Mouse (Mus musculus): ENCODE data around the gene Cenpo. TPM values are rescaled to one million over a fixed set of nuclear protein-coding genes. Genes with fewer than 3 reads are reported as not detected.

The Cenpo gene
- polyA plus RNA-seq, 1 experiment from 2014 or later: 24.4 TPM

DNA sequence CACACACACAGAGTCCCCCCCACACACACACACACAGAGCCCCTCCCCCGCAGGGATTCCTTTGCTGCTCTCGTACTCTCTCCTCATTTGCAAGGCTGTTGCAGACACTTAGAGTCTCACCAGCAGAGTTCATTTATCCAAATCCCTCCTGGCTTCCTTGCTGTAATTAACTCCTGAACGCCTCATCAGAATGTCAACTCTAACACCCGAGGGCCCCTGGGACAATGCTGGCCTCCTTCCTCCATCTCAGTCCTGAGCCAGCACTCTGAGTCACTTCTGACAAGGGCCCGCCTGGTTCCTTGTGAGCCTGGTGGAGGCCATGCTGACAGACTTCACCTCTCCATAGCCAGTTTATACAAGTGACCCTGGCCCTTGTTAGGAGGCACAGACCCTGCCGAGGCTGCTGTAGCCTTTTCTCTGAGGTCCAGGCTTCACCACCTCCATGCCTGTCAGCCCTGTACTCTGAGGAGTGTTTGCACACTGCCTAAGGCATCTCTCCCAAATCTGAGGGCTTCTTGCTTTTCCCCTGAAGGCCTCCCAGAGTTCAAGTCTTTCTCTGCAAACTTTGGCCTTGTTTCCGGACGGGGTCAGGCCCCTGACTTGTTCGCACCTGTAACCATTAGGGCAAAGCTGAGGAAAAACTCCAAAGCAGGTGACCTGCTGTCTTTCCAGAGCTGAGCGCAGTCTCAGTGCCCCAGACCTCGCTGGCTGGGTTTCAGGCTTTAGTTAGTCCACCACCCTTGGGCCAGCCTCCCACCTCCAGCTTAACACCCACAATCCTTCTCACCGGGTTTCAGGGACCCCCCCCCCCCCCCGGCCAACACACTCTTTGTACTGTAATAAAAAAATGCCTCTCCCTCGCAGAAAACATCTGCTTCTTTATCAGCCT, 45.7 kb downstream of the Cenpo start:
- DNase-seq (ENCODE audit: low spot score): no peak
- Histone ChIP-seq H3K4me3 (ENCODE audit: low read depth, low read length) (no peak overlapping the region), H3K27ac (ENCODE audit: low read depth, low read length) (no peak overlapping the region), H3K4me2 (no peak overlapping the region), H3K36me3 (ENCODE audit: control insufficient read depth, insufficient read depth, low read length) (no peaks in the 10 kb centered on the region), H3K27me3 (replicated peaks; ENCODE audit: control insufficient read depth, insufficient read depth, low read length) (no peaks in the 10 kb centered on the region), H3K9ac (ENCODE audit: low read depth, low read length) (no peak overlapping the region), H3K4me1 (replicated peaks; ENCODE audit: control insufficient read depth, insufficient read depth, low read length) (peaks cover 3% of the 10 kb centered on the region), H3K9me3 (ENCODE audit: control insufficient read depth, low read length) (no peaks in the 10 kb centered on the region)
- ATAC-seq (replicated peaks; ENCODE audit: low FRiP score): peak; percentile 23; the same call in 1 of the 2 replicates
- 43% methylated on average over 14 of the region's 14 CpGs for WGBS

- no peak for ATAC-seq (replicated peaks; ENCODE audit: low FRiP score)
- 40% methylated on average over 2 of the region's 2 CpGs for WGBS
- H3K4me1 ChIP-seq (replicated peaks; ENCODE audit: control insufficient read depth, insufficient read depth, low read length): peaks cover 3% of the 10 kb centered on the region
Measured at GRCm38 (mm10) chr12:4184648-4185047, 49.4 kb downstream of the Cenpo start.

GRCm38 (mm10) chr12:4180507-4180906, 53.6 kb downstream of the Cenpo start:
- ATAC-seq (replicated peaks; ENCODE audit: low FRiP score): 0 out of 2 replicates have a peak, but pooled peaks have one; percentile 43
- Histone ChIP-seq H3K9ac (ENCODE audit: low read depth, low read length) (no peak overlapping the region), H3K4me2 (no peak overlapping the region), H3K27me3 (replicated peaks; ENCODE audit: control insufficient read depth, insufficient read depth, low read length) (no peaks in the 10 kb centered on the region), H3K4me1 (replicated peaks; ENCODE audit: control insufficient read depth, insufficient read depth, low read length) (no peaks in the 10 kb centered on the region), H3K9me3 (ENCODE audit: control insufficient read depth, low read length) (no peaks in the 10 kb centered on the region), H3K4me3 (ENCODE audit: low read depth, low read length) (no peak overlapping the region), H3K27ac (ENCODE audit: low read depth, low read length) (no peak overlapping the region), H3K36me3 (ENCODE audit: control insufficient read depth, insufficient read depth, low read length) (no peaks in the 10 kb centered on the region)
- DNase-seq (ENCODE audit: low spot score): no peak
- WGBS: 40% methylated on average over 3 of the region's 3 CpGs

More at GRCm38 (mm10) chr12:4184648-4185047, 49.4 kb downstream of the Cenpo start:
- H3K4me2 ChIP-seq: no peak overlapping the region
- H3K27ac ChIP-seq (ENCODE audit: low read depth, low read length): no peak overlapping the region
- DNase-seq (ENCODE audit: low spot score): no peak
- H3K4me3 ChIP-seq (ENCODE audit: low read depth, low read length): no peak overlapping the region
- H3K9ac ChIP-seq (ENCODE audit: low read depth, low read length): no peak overlapping the region
- H3K27me3 ChIP-seq (replicated peaks; ENCODE audit: control insufficient read depth, insufficient read depth, low read length): no peaks in the 10 kb centered on the region
- H3K36me3 ChIP-seq (ENCODE audit: control insufficient read depth, insufficient read depth, low read length): no peaks in the 10 kb centered on the region
- H3K9me3 ChIP-seq (ENCODE audit: control insufficient read depth, low read length): no peaks in the 10 kb centered on the region

DNA sequence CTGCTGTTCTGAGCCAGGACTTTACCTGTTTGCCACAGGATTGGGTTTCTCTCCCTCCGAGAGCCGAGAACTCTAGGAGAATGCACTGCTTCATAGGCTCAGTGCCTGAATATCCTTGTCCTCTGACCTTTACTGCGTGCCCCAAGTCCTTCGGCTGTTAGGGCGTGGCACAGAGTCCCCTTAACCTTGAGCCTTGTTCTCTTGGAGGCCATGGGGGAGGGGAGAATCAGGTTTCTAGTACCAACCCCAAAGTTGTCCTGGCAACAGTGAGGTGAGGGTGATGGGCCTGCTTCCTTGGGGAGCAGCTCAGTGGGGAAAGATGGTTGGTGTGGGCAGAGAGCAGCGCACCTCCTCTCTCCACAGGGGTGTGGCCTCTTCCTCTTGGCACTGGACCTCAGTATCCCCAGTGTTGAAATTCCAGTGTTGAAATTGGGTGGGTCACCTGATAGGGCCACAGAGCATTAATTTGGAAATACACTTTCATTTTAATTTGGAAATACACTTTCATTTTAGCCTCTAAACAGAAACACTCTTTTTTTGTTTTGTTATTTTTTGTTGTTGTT, 54.3 kb downstream of the Cenpo start:
- Histone ChIP-seq H3K4me3 (ENCODE audit: low read depth, low read length) (no peak overlapping the region), H3K9me3 (ENCODE audit: control insufficient read depth, low read length) (no peaks in the 10 kb centered on the region), H3K27me3 (replicated peaks; ENCODE audit: control insufficient read depth, insufficient read depth, low read length) (no peaks in the 10 kb centered on the region), H3K36me3 (ENCODE audit: control insufficient read depth, insufficient read depth, low read length) (no peaks in the 10 kb centered on the region), H3K4me1 (replicated peaks; ENCODE audit: control insufficient read depth, insufficient read depth, low read length) (no peaks in the 10 kb centered on the region), H3K4me2 (no peak overlapping the region), H3K9ac (ENCODE audit: low read depth, low read length) (no peak overlapping the region), H3K27ac (ENCODE audit: low read depth, low read length) (no peak overlapping the region)
- ATAC-seq (replicated peaks; ENCODE audit: low FRiP score) (no peak), DNase-seq (ENCODE audit: low spot score) (no peak)
- WGBS: 83% methylated on average over 6 of the region's 6 CpGs

DNA sequence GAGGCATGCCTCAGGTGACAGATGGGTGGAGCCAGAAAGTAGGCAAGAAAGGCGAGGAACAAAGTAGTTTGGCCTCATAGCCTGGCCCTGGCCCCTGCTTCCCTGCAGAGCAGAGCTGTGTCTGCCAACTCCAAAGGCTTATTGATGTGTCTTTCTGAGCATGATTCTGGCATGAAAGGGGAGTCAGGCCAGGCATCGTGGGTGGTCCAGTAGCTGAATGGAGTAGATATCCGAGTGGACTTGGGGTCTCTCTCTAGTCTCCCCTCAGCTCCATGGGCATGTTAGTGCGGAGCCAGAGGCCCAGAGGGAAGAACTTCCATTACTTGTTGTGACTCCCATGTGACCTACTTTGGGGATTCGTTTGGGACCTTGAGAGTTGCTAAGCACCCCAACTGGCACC, 55.3 kb downstream of the Cenpo start:
- Histone ChIP-seq H3K4me1 (replicated peaks; ENCODE audit: control insufficient read depth, insufficient read depth, low read length) (no peaks in the 10 kb centered on the region), H3K9me3 (ENCODE audit: control insufficient read depth, low read length) (no peaks in the 10 kb centered on the region), H3K4me3 (ENCODE audit: low read depth, low read length) (no peak overlapping the region), H3K36me3 (ENCODE audit: control insufficient read depth, insufficient read depth, low read length) (no peaks in the 10 kb centered on the region), H3K4me2 (no peak overlapping the region), H3K9ac (ENCODE audit: low read depth, low read length) (no peak overlapping the region), H3K27ac (ENCODE audit: low read depth, low read length) (no peak overlapping the region), H3K27me3 (replicated peaks; ENCODE audit: control insufficient read depth, insufficient read depth, low read length) (no peaks in the 10 kb centered on the region)
- 67% methylated on average over 5 of the region's 5 CpGs for WGBS
- ATAC-seq (replicated peaks; ENCODE audit: low FRiP score) (no peak), DNase-seq (ENCODE audit: low spot score) (no peak)

- no peaks in the 10 kb centered on the region for H3K27me3 ChIP-seq (replicated peaks; ENCODE audit: control insufficient read depth, insufficient read depth, low read length)
- no peak overlapping the region for H3K4me3 ChIP-seq (ENCODE audit: low read depth, low read length)
- no peaks in the 10 kb centered on the region for H3K4me1 ChIP-seq (replicated peaks; ENCODE audit: control insufficient read depth, insufficient read depth, low read length)
- no peaks in the 10 kb centered on the region for H3K36me3 ChIP-seq (ENCODE audit: control insufficient read depth, insufficient read depth, low read length)
- no peak for ATAC-seq (replicated peaks; ENCODE audit: low FRiP score)
- H3K9me3 ChIP-seq (ENCODE audit: control insufficient read depth, low read length): no peaks in the 10 kb centered on the region
- H3K27ac ChIP-seq (ENCODE audit: low read depth, low read length): no peak overlapping the region
- H3K4me2 ChIP-seq: no peak overlapping the region
- no peak overlapping the region for H3K9ac ChIP-seq (ENCODE audit: low read depth, low read length)
- WGBS: 81% methylated on average over 15 of the region's 15 CpGs
- no peak for DNase-seq (ENCODE audit: low spot score)
Measured at GRCm38 (mm10) chr12:4173108-4173790, 60.8 kb downstream of the Cenpo start.

- H3K9ac ChIP-seq (ENCODE audit: low read depth, low read length): no peak overlapping the region
- no peaks in the 10 kb centered on the region for H3K36me3 ChIP-seq (ENCODE audit: control insufficient read depth, insufficient read depth, low read length)
- DNase-seq (ENCODE audit: low spot score): no peak
- no peak overlapping the region for H3K4me2 ChIP-seq
- ATAC-seq (replicated peaks; ENCODE audit: low FRiP score): no peak
- H3K4me3 ChIP-seq (ENCODE audit: low read depth, low read length): no peak overlapping the region
- no peaks in the 10 kb centered on the region for H3K9me3 ChIP-seq (ENCODE audit: control insufficient read depth, low read length)
- no peaks in the 10 kb centered on the region for H3K27me3 ChIP-seq (replicated peaks; ENCODE audit: control insufficient read depth, insufficient read depth, low read length)
- H3K27ac ChIP-seq (ENCODE audit: low read depth, low read length): no peak overlapping the region
- no peaks in the 10 kb centered on the region for H3K4me1 ChIP-seq (replicated peaks; ENCODE audit: control insufficient read depth, insufficient read depth, low read length)
- WGBS: 80% methylated on average over 5 of the region's 5 CpGs
Measured at GRCm38 (mm10) chr12:4169622-4170021, 64.5 kb downstream of the Cenpo start.

- H3K27ac ChIP-seq (ENCODE audit: low read depth, low read length): no peak overlapping the region
- H3K4me3 ChIP-seq (ENCODE audit: low read depth, low read length): no peak overlapping the region
- DNase-seq (ENCODE audit: low spot score) (no peak), ATAC-seq (replicated peaks; ENCODE audit: low FRiP score) (no peak)
- H3K36me3 ChIP-seq (ENCODE audit: control insufficient read depth, insufficient read depth, low read length): no peaks in the 10 kb centered on the region
- H3K4me1 ChIP-seq (replicated peaks; ENCODE audit: control insufficient read depth, insufficient read depth, low read length): no peaks in the 10 kb centered on the region
- H3K9ac ChIP-seq (ENCODE audit: low read depth, low read length): no peak overlapping the region
- no peaks in the 10 kb centered on the region for H3K27me3 ChIP-seq (replicated peaks; ENCODE audit: control insufficient read depth, insufficient read depth, low read length)
- 84% methylated on average over 1 of the region's 1 CpGs for WGBS
- no peaks in the 10 kb centered on the region for H3K9me3 ChIP-seq (ENCODE audit: control insufficient read depth, low read length)
- no peak overlapping the region for H3K4me2 ChIP-seq
Measured at GRCm38 (mm10) chr12:4169058-4169457, 65.0 kb downstream of the Cenpo start.

All from liver, embryonic 11.5 days (tissue).